Mouse (Mus musculus) erythroblast, embryonic 14.5 days (primary cell): ENCODE data around the gene Erc1.

ENCODE experiments used
- GATA1 ChIP-seq: IDR thresholded peaks from 2 replicates; pipeline ENCODE4 v1.6.1; 2012; ENCODE audit warnings: low read length, inconsistent platforms, mixed read lengths
- TAL1 ChIP-seq: IDR thresholded peaks from 3 replicates; pipeline ENCODE4 v1.6.1; 2012; ENCODE audit warnings: low read length, inconsistent platforms, mixed read lengths

GRCm38 (mm10) chr6:119568339-119568738 is 279.6 kb downstream of the Erc1 start:
- TF ChIP-seq TAL1 (no peak), GATA1 (no peak)
